Mouse (Mus musculus) lung, embryonic 16.5 days (tissue): Measurements from ENCODE around the gene Repin1. TPM values are rescaled to one million over a fixed set of nuclear protein-coding genes. Genes with fewer than 3 reads are reported as not detected.

Experiments
- ATAC-seq: fragments of 200-750 bp; cut with Nextera tagmentation; 2 replicates; pipeline ENCODE4 v1.8.0; 2017; ENCODE audit warnings: low read depth, mild to moderate bottlenecking, moderate library complexity
- H3K27ac ChIP-seq: fragments of 300-500 bp; sonication (generic); 2 replicates; pipeline ENCODE4 v1.5.1; 2014; ENCODE audit warnings: mild to moderate bottlenecking, control low read depth, low read length
- H3K27me3 ChIP-seq: fragments of 300-500 bp; sonication (generic); 2 replicates; pipeline ENCODE4 v1.6.1; 2014; ENCODE audit warnings: low read depth, low read length, mixed read lengths; ENCODE audit not compliant: control insufficient read depth, insufficient read depth
- H3K36me3 ChIP-seq: fragments of 300-500 bp; sonication (generic); 2 replicates; pipeline ENCODE4 v1.6.1; 2014; ENCODE audit warnings: low read length; ENCODE audit not compliant: control insufficient read depth, insufficient read depth
- H3K4me1 ChIP-seq: fragments of 300-500 bp; sonication (generic); replicated peaks from 2 replicates; pipeline ENCODE4 v1.6.1; 2014; ENCODE audit warnings: low read length, mixed read lengths; ENCODE audit not compliant: control insufficient read depth, insufficient read depth
- H3K4me2 ChIP-seq: fragments of 300-500 bp; sonication (generic); 2 replicates; pipeline ENCODE4 v1.6.1; 2014; ENCODE audit warnings: low read depth, low read length, control low read depth
- H3K4me3 ChIP-seq: fragments of 300-500 bp; sonication (generic); 2 replicates; pipeline ENCODE4 v1.5.1; 2014; ENCODE audit warnings: mild to moderate bottlenecking, low read length, control low read depth
- H3K9ac ChIP-seq: fragments of 300-500 bp; sonication (generic); 2 replicates; pipeline ENCODE4 v1.6.1; 2014; ENCODE audit warnings: low read length, control low read depth
- H3K9me3 ChIP-seq: fragments of 300-500 bp; sonication (generic); 2 replicates; pipeline ENCODE4 v1.6.1; 2016; ENCODE audit warnings: low read length; ENCODE audit not compliant: control insufficient read depth
- WGBS: fragments of 180-500 bp; shearing (Covaris S2); extraction: QIAGEN DNeasy Blood & Tissue Kit; methylation state at CpG from one replicate; pipeline ENCODE4 v1.1.7; 2014; 5-methylcytosine and 5-hydroxymethylcytosine counted together
- polyA plus RNA-seq: library from polyadenylated mRNA; unstranded; fragments of >200 nt; fragmentation: Nextera tagmentation; extraction: Ambion mirVana; gene quantifications from 2 replicates; pipeline ENCODE4 v1.2.1, GENCODE M21; 2015

Repin1 gene
- polyA plus RNA-seq, 1 experiment from 2014 or later: 32.3 TPM

- ATAC-seq: peak; percentile 53
- H3K9me3 ChIP-seq: peaks cover 25% of the 10 kb centered on the region
- under 1% methylated on average over 32 of the region's 41 CpGs for WGBS
- peak overlapping the region; percentile 90 for H3K27ac ChIP-seq
- H3K9ac ChIP-seq: peak overlapping the region; percentile 95
- peak overlapping the region; percentile 87 for H3K4me3 ChIP-seq
- H3K36me3 ChIP-seq: peaks cover 35% of the 10 kb centered on the region
- peaks cover 15% of the 10 kb centered on the region for H3K4me1 ChIP-seq
- no peaks in the 10 kb centered on the region for H3K27me3 ChIP-seq
- H3K4me2 ChIP-seq: peak overlapping the region; percentile 81
Measured at GRCm38 (mm10) chr6:48594043-48594738, 508 bp downstream of the Repin1 start.

- Histone ChIP-seq H3K9ac (peak overlapping the region; percentile 95), H3K9me3 (peaks cover 25% of the 10 kb centered on the region), H3K4me1 (peaks cover 15% of the 10 kb centered on the region), H3K4me3 (peak overlapping the region; percentile 87), H3K27ac (no peak overlapping the region), H3K36me3 (peaks cover 42% of the 10 kb centered on the region), H3K27me3 (no peaks in the 10 kb centered on the region), H3K4me2 (peak overlapping the region; percentile 81)
- no peak for ATAC-seq
- WGBS: 50% methylated on average over 1 of the region's 1 CpGs
Measured at GRCm38 (mm10) chr6:48595278-48595677, 1.6 kb downstream of the Repin1 start.

GRCm38 (mm10) chr6:48596545-48597232 lies 3.0 kb downstream of the Repin1 start:
- Histone ChIP-seq H3K4me2 (no peak overlapping the region), H3K27ac (no peak overlapping the region), H3K36me3 (peaks cover 42% of the 10 kb centered on the region), H3K27me3 (no peaks in the 10 kb centered on the region), H3K9ac (no peak overlapping the region), H3K4me1 (peaks cover 22% of the 10 kb centered on the region), H3K9me3 (peaks cover 25% of the 10 kb centered on the region), H3K4me3 (no peak overlapping the region)
- no peak for ATAC-seq
- 96% methylated on average over 45 of the region's 45 CpGs for WGBS

- no peak for ATAC-seq
- peaks cover 25% of the 10 kb centered on the region for H3K9me3 ChIP-seq
- H3K27me3 ChIP-seq: no peaks in the 10 kb centered on the region
- peaks cover 22% of the 10 kb centered on the region for H3K4me1 ChIP-seq
- H3K27ac ChIP-seq: no peak overlapping the region
- peaks cover 42% of the 10 kb centered on the region for H3K36me3 ChIP-seq
- no peak overlapping the region for H3K4me3 ChIP-seq
- 95% methylated on average over 27 of the region's 27 CpGs for WGBS
- H3K4me2 ChIP-seq: no peak overlapping the region
- H3K9ac ChIP-seq: no peak overlapping the region
Measured at GRCm38 (mm10) chr6:48597233-48597625, 3.5 kb downstream of the Repin1 start.

GRCm38 (mm10) chr6:48600594-48600993 lies 6.9 kb downstream of the Repin1 start:
- H3K27ac ChIP-seq: no peak overlapping the region

GRCm38 (mm10) chr6:48601271-48602079 lies 7.8 kb downstream of the Repin1 start, which contains the start of gene Zfp775:
Gene Zfp775, plus strand, starts transcription at chr6:48602063.
- H3K4me3 ChIP-seq: peak within 1 kb of the TSS; percentile 91
- ATAC-seq: peak; percentile 100
- H3K4me1 ChIP-seq: peaks cover 13% of the 10 kb centered on the region
- 5% methylated on average over 42 of the region's 42 CpGs for WGBS
- peaks cover 15% of the 10 kb centered on the region for H3K9me3 ChIP-seq
- H3K36me3 ChIP-seq: peaks cover 34% of the 10 kb centered on the region
- H3K27me3 ChIP-seq: no peaks in the 10 kb centered on the region
- H3K4me2 ChIP-seq: peak within 1 kb of the TSS; percentile 98
- peak within 1 kb of the TSS; percentile 88 for H3K9ac ChIP-seq
- H3K27ac ChIP-seq: peak within 1 kb of the TSS; percentile 73

More at GRCm38 (mm10) chr6:48600594-48600993, 6.9 kb downstream of the Repin1 start:
- ATAC-seq: no peak
- 91% methylated on average over 1 of the region's 1 CpGs for WGBS
- Histone ChIP-seq H3K4me1 (peaks cover 13% of the 10 kb centered on the region), H3K9me3 (peaks cover 24% of the 10 kb centered on the region), H3K27me3 (no peaks in the 10 kb centered on the region), H3K36me3 (peaks cover 42% of the 10 kb centered on the region), H3K9ac (no peak overlapping the region), H3K4me2 (no peak overlapping the region), H3K4me3 (no peak overlapping the region)

- Histone ChIP-seq H3K4me2 (peak overlapping the region; percentile 98), H3K27ac (peak overlapping the region; percentile 73), H3K27me3 (no peaks in the 10 kb centered on the region), H3K9me3 (peaks cover 8% of the 10 kb centered on the region), H3K4me1 (peaks cover 13% of the 10 kb centered on the region), H3K36me3 (peaks cover 27% of the 10 kb centered on the region), H3K9ac (peak overlapping the region; percentile 88), H3K4me3 (peak overlapping the region; percentile 91)
- ATAC-seq: peak; percentile 72
- WGBS: under 1% methylated on average over 27 of the region's 28 CpGs
Measured at GRCm38 (mm10) chr6:48602080-48602741, 8.5 kb downstream of the Repin1 start.

- Histone ChIP-seq H3K4me3 (no peak overlapping the region), H3K27ac (no peak overlapping the region), H3K36me3 (no peaks in the 10 kb centered on the region), H3K27me3 (no peaks in the 10 kb centered on the region), H3K9ac (no peak overlapping the region), H3K4me2 (no peak overlapping the region), H3K4me1 (no peaks in the 10 kb centered on the region), H3K9me3 (no peaks in the 10 kb centered on the region)
- 73% methylated on average over 2 of the region's 2 CpGs for WGBS
- no peak for ATAC-seq
Measured at GRCm38 (mm10) chr6:48608124-48608523, 14.4 kb downstream of the Repin1 start.
